Mouse (Mus musculus): Measurements from ENCODE around the gene Slc25a3. TPM values are rescaled to one million over a fixed set of nuclear protein-coding genes. Genes with fewer than 3 reads are reported as not detected.

Slc25a3 gene
- polyA plus RNA-seq, 1 experiment from 2014 or later = 608 TPM

- 67% methylated on average over 4 of the region's 4 CpGs for WGBS
These were observed 14.0 kb downstream of the Slc25a3 start for GRCm38 (mm10) chr10:91109841-91110240.

GRCm38 (mm10) chr10:91105981-91106380 lies 17.9 kb downstream of the Slc25a3 start:
- Histone ChIP-seq H3K4me1 (replicated peaks; ENCODE audit: control insufficient read depth, insufficient read depth, low read length) (no peaks in the 10 kb centered on the region), H3K9ac (ENCODE audit: low read length) (no peak overlapping the region), H3K36me3 (ENCODE audit: control insufficient read depth, insufficient read depth, low read length) (peaks cover 8% of the 10 kb centered on the region; the same call in 1 of the 2 replicates), H3K4me3 (ENCODE audit: low read depth, low read length) (no peak overlapping the region), H3K27me3 (replicated peaks; ENCODE audit: control insufficient read depth, insufficient read depth, low read length) (no peaks in the 10 kb centered on the region), H3K9me3 (ENCODE audit: control insufficient read depth, low read length) (no peaks in the 10 kb centered on the region), H3K27ac (ENCODE audit: low read depth) (no peak overlapping the region), H3K4me2 (ENCODE audit: low read length) (no peak overlapping the region)
- 80% methylated on average over 3 of the region's 3 CpGs for WGBS
- ATAC-seq (replicated peaks; ENCODE audit: low FRiP score, low TSS enrichment, low read depth) (no peak), DNase-seq (ENCODE audit: low spot score) (no peak)

More at GRCm38 (mm10) chr10:91109841-91110240, 14.0 kb downstream of the Slc25a3 start:
- H3K36me3 ChIP-seq (ENCODE audit: control insufficient read depth, insufficient read depth, low read length) = peaks cover 18% of the 10 kb centered on the region
- no peak overlapping the region for H3K4me2 ChIP-seq (ENCODE audit: low read length)
- no peaks in the 10 kb centered on the region for H3K4me1 ChIP-seq (replicated peaks; ENCODE audit: control insufficient read depth, insufficient read depth, low read length)
- H3K4me3 ChIP-seq (ENCODE audit: low read depth, low read length) = no peak overlapping the region
- ATAC-seq (replicated peaks; ENCODE audit: low FRiP score, low TSS enrichment, low read depth) (no peak), DNase-seq (ENCODE audit: low spot score) (no peak)
- peaks cover 3% of the 10 kb centered on the region; the same call in 1 of the 2 replicates for H3K9me3 ChIP-seq (ENCODE audit: control insufficient read depth, low read length)
- H3K27me3 ChIP-seq (replicated peaks; ENCODE audit: control insufficient read depth, insufficient read depth, low read length) = no peaks in the 10 kb centered on the region
- no peak overlapping the region for H3K9ac ChIP-seq (ENCODE audit: low read length)
- H3K27ac ChIP-seq (ENCODE audit: low read depth) = no peak overlapping the region

GRCm38 (mm10) chr10:91102799-91103590 lies 20.9 kb downstream of the Slc25a3 start:
- H3K4me1 ChIP-seq (replicated peaks; ENCODE audit: control insufficient read depth, insufficient read depth, low read length) = no peaks in the 10 kb centered on the region
- H3K9ac ChIP-seq (ENCODE audit: low read length) = no peak overlapping the region
- no peak overlapping the region for H3K4me3 ChIP-seq (ENCODE audit: low read depth, low read length)
- no peaks in the 10 kb centered on the region for H3K9me3 ChIP-seq (ENCODE audit: control insufficient read depth, low read length)
- 91% methylated on average over 14 of the region's 14 CpGs for WGBS
- no peak overlapping the region for H3K4me2 ChIP-seq (ENCODE audit: low read length)
- DNase-seq (ENCODE audit: low spot score) (no peak), ATAC-seq (replicated peaks; ENCODE audit: low FRiP score, low TSS enrichment, low read depth) (no peak)
- no peaks in the 10 kb centered on the region for H3K27me3 ChIP-seq (replicated peaks; ENCODE audit: control insufficient read depth, insufficient read depth, low read length)
- H3K36me3 ChIP-seq (ENCODE audit: control insufficient read depth, insufficient read depth, low read length) = peaks cover 14% of the 10 kb centered on the region
- no peak overlapping the region for H3K27ac ChIP-seq (ENCODE audit: low read depth)

GRCm38 (mm10) chr10:91101936-91102335 lies 21.9 kb downstream of the Slc25a3 start:
- Histone ChIP-seq H3K27ac (ENCODE audit: low read depth) (no peak overlapping the region), H3K4me3 (ENCODE audit: low read depth, low read length) (no peak overlapping the region), H3K36me3 (ENCODE audit: control insufficient read depth, insufficient read depth, low read length) (peaks cover 19% of the 10 kb centered on the region), H3K4me2 (ENCODE audit: low read length) (no peak overlapping the region), H3K4me1 (replicated peaks; ENCODE audit: control insufficient read depth, insufficient read depth, low read length) (no peaks in the 10 kb centered on the region), H3K9ac (ENCODE audit: low read length) (no peak overlapping the region), H3K9me3 (ENCODE audit: control insufficient read depth, low read length) (no peaks in the 10 kb centered on the region), H3K27me3 (replicated peaks; ENCODE audit: control insufficient read depth, insufficient read depth, low read length) (no peaks in the 10 kb centered on the region)
- no peak for DNase-seq (ENCODE audit: low spot score)
- 95% methylated on average over 25 of the region's 25 CpGs for WGBS
- no peak for ATAC-seq (replicated peaks; ENCODE audit: low FRiP score, low TSS enrichment, low read depth)

GRCm38 (mm10) chr10:91100101-91100500 lies 23.8 kb downstream of the Slc25a3 start:
- Histone ChIP-seq H3K36me3 (ENCODE audit: control insufficient read depth, insufficient read depth, low read length) (peaks cover 29% of the 10 kb centered on the region), H3K4me2 (ENCODE audit: low read length) (no peak overlapping the region), H3K4me3 (ENCODE audit: low read depth, low read length) (no peak overlapping the region), H3K9ac (ENCODE audit: low read length) (no peak overlapping the region), H3K27me3 (replicated peaks; ENCODE audit: control insufficient read depth, insufficient read depth, low read length) (no peaks in the 10 kb centered on the region), H3K27ac (ENCODE audit: low read depth) (no peak overlapping the region), H3K4me1 (replicated peaks; ENCODE audit: control insufficient read depth, insufficient read depth, low read length) (no peaks in the 10 kb centered on the region), H3K9me3 (ENCODE audit: control insufficient read depth, low read length) (no peaks in the 10 kb centered on the region)
- DNase-seq (ENCODE audit: low spot score) (no peak), ATAC-seq (replicated peaks; ENCODE audit: low FRiP score, low TSS enrichment, low read depth) (no peak)
- 93% methylated on average over 1 of the region's 1 CpGs for WGBS

GRCm38 (mm10) chr10:91098056-91098455 lies 25.8 kb downstream of the Slc25a3 start:
- no peak overlapping the region for H3K27ac ChIP-seq (ENCODE audit: low read depth)
- no peaks in the 10 kb centered on the region for H3K27me3 ChIP-seq (replicated peaks; ENCODE audit: control insufficient read depth, insufficient read depth, low read length)
- H3K9me3 ChIP-seq (ENCODE audit: control insufficient read depth, low read length) = no peaks in the 10 kb centered on the region
- no peak overlapping the region for H3K4me2 ChIP-seq (ENCODE audit: low read length)
- DNase-seq (ENCODE audit: low spot score) = no peak
- no peak overlapping the region for H3K9ac ChIP-seq (ENCODE audit: low read length)
- no peaks in the 10 kb centered on the region for H3K4me1 ChIP-seq (replicated peaks; ENCODE audit: control insufficient read depth, insufficient read depth, low read length)
- no peak overlapping the region for H3K4me3 ChIP-seq (ENCODE audit: low read depth, low read length)
- WGBS = 91% methylated on average over 8 of the region's 8 CpGs
- H3K36me3 ChIP-seq (ENCODE audit: control insufficient read depth, insufficient read depth, low read length) = peaks cover 50% of the 10 kb centered on the region
- ATAC-seq (replicated peaks; ENCODE audit: low FRiP score, low TSS enrichment, low read depth) = no peak

- H3K27ac ChIP-seq (ENCODE audit: low read depth) = no peak overlapping the region
- no peak overlapping the region for H3K4me2 ChIP-seq (ENCODE audit: low read length)
- H3K27me3 ChIP-seq (replicated peaks; ENCODE audit: control insufficient read depth, insufficient read depth, low read length) = no peaks in the 10 kb centered on the region
- peaks cover 39% of the 10 kb centered on the region for H3K36me3 ChIP-seq (ENCODE audit: control insufficient read depth, insufficient read depth, low read length)
- no peaks in the 10 kb centered on the region for H3K4me1 ChIP-seq (replicated peaks; ENCODE audit: control insufficient read depth, insufficient read depth, low read length)
- H3K4me3 ChIP-seq (ENCODE audit: low read depth, low read length) = no peak overlapping the region
- no peak overlapping the region for H3K9ac ChIP-seq (ENCODE audit: low read length)
- WGBS = 78% methylated on average over 15 of the region's 15 CpGs
- no peaks in the 10 kb centered on the region for H3K9me3 ChIP-seq (ENCODE audit: control insufficient read depth, low read length)
- DNase-seq (ENCODE audit: low spot score) = no peak
- ATAC-seq (replicated peaks; ENCODE audit: low FRiP score, low TSS enrichment, low read depth) = no peak
These were observed 29.4 kb downstream of the Slc25a3 start for GRCm38 (mm10) chr10:91094251-91095104.

GRCm38 (mm10) chr10:91092812-91093211 lies 31.0 kb downstream of the Slc25a3 start:
- H3K4me2 ChIP-seq (ENCODE audit: low read length) = no peak overlapping the region
- no peak for DNase-seq (ENCODE audit: low spot score)
- 87% methylated on average over 4 of the region's 4 CpGs for WGBS
- H3K9ac ChIP-seq (ENCODE audit: low read length) = no peak overlapping the region
- ATAC-seq (replicated peaks; ENCODE audit: low FRiP score, low TSS enrichment, low read depth) = no peak
- no peaks in the 10 kb centered on the region for H3K27me3 ChIP-seq (replicated peaks; ENCODE audit: control insufficient read depth, insufficient read depth, low read length)
- H3K9me3 ChIP-seq (ENCODE audit: control insufficient read depth, low read length) = no peaks in the 10 kb centered on the region
- no peak overlapping the region for H3K27ac ChIP-seq (ENCODE audit: low read depth)
- no peak overlapping the region for H3K4me3 ChIP-seq (ENCODE audit: low read depth, low read length)
- H3K36me3 ChIP-seq (ENCODE audit: control insufficient read depth, insufficient read depth, low read length) = peaks cover 37% of the 10 kb centered on the region
- no peaks in the 10 kb centered on the region for H3K4me1 ChIP-seq (replicated peaks; ENCODE audit: control insufficient read depth, insufficient read depth, low read length)
